Mouse (Mus musculus): ENCODE data around the gene Setd7. TPM values are rescaled to one million over a fixed set of nuclear protein-coding genes. Genes with fewer than 3 reads are reported as not detected.

Gene Setd7
- polyA plus RNA-seq, 2 experiments from 2014 or later = 9.6 to 10.3 TPM

DNA sequence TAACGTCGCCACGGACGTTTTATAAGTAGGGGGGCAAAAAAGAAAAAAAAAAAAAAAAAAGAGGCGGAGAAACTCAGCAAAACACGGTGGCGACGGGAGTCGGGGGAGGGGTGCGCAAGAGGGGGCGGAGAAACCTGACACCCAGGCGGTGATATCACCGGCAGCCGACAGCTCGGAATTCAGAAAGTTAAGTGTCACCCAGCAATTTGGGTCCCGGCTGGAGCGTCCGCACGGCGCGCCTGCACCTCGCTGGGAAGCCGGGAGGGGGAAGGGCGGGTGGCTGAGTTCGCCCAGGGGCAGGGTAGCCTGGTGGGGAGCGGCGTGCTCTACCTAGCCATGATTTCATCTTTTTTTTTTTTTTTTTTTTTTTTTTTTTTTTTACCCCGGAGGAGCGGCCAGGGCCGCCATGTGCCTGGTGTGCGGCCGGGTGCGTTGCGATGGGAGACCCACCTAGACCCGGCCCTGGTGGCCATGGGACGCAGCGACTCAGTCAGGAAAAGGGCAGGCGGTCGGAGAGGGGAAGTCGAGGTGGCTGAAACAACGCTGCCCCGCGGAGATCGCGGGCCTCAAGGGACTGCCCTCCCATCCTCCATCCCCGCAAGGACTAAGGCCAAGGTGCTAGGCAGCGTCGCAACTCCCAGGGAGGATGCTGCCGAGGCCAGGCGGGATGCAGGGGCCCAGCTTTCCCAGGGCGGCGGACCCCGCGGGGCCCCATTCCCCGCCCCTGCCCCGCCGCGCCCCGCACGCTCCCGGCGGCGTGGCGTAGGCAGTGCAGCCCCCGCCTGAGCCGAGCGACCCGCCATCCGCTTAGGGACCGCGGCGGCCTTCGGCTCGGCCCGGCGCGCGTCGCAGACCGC is 857 bp downstream of the Setd7 start:
- peak; percentile 52 for ATAC-seq

DNA sequence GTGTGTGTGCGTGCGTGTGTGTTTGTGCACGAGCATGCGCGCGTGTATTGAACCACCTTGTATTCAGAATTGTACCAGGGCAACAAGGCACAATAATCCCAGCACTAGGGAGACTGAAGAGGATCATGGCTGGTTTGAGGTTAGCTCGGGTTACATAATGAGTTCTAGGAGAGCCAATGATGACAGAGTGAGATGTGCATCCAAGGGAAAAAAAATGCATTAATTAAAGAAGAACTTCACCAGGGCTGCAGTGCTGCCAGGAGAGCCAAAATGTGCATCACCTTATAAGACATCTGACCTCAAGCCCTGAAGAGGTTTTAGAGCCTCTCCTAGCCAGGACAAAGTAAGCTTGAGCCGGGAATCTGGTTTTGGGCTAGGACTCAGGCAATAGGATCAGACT is 5.1 kb downstream of the Setd7 start:
- no peak for ATAC-seq

DNA sequence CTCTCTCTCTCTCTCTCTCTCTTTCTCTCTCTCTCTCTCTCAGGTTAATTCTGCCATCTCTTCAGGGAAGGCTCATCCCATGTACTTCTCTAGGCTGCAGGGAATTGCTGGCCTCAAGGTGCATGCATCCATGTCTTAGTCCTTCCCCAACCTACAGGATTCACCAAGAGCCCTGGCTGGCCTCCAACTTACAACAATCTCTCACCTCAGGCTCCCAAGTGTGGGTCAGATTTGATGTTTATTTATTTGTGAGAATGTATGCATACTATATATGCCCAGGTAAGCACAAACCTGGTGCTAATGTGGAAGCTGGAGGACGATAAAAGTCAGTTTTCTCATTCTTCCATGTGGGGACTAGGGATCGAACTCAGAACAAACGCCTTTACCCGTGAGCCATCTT is 5.8 kb downstream of the Setd7 start:
- no peak for ATAC-seq

DNA sequence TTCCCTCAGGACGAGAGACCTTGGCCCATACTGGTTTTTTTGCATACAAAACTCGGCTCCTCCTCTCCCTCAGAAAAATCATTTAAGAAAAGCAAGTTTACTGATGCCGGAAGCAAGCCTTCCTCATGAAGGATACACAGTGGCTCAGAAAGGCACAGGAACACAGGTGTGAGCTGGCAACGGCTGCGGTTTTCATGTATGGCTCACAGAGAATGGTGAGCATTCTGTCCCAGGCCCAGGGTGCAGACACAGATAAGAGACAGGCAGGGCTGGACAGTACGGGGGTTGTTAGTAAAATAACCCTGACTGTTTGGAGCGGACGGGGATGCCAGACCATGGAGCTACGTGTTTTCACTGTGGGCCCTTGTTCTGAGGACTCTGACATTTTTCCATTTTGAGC is 6.6 kb downstream of the Setd7 start:
- peak; percentile 62 for ATAC-seq

DNA sequence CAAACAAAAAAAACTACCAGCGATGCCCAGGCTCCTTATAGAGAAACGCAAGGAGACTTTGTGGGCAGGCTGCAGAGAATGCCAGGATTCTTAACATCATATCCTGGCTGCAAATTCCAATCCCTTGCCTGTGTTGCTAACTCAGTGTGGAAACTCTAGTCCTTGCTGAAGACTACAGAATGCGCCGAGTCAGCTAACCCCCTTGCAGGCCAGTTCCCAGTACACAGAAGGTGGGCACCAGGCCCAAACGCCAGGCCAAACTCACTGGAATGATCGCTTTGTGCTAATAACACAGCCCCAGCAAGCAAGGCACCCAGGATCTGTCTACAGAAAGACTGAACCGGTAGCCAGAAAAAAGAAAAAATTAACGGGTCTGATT is 7.2 kb downstream of the Setd7 start:
- peak; percentile 9 for ATAC-seq

DNA sequence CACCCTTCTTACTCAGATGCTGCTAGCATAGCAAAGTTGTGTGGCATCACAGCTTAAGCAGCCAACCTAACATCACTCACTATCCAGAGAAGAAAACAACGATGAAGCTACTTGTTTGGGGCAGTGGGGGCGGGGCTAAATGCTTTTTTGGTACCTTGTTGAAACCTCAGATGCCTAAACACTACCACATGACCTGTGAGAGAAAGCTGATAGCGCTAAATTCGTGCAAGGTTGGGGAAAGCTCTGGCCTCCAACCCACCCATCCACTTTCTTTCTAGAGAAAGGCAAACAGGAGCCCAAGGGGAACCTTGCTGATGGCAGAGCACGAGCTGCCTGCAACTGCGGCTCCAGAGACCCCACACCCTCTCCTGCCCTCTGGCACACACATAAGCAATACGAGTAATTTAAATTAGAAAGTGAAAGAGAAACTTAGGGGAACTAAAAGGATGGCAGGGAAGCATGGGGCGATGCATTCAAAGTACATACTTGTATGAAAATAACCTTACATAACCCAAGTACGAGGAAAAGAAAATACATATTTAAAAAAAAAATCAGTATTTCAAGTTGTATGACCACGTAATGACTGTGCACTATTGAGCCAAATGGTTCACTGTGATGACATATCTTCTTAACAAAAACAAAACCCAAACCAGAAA is 7.7 kb downstream of the Setd7 start:
- ATAC-seq = peak; percentile 83

DNA sequence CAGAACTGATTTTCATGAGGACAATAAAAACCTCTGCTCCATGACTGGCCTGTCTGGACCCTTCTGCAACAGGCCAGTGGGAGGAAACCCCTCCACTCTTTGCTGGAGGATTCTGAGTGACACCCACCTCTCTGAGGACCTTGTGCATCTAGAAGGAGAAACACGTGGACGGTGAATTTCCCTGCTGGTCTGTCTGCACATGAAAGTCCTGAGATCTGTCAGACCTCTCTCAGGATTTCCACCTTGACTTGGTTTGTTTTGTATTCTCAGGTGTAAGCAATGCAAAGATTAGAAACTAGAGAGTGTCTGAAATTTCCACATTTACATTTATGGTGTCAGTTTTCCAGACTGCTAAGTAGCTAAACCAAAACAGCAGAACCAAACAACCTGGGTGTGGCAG is 8.5 kb downstream of the Setd7 start:
- no peak for ATAC-seq

DNA sequence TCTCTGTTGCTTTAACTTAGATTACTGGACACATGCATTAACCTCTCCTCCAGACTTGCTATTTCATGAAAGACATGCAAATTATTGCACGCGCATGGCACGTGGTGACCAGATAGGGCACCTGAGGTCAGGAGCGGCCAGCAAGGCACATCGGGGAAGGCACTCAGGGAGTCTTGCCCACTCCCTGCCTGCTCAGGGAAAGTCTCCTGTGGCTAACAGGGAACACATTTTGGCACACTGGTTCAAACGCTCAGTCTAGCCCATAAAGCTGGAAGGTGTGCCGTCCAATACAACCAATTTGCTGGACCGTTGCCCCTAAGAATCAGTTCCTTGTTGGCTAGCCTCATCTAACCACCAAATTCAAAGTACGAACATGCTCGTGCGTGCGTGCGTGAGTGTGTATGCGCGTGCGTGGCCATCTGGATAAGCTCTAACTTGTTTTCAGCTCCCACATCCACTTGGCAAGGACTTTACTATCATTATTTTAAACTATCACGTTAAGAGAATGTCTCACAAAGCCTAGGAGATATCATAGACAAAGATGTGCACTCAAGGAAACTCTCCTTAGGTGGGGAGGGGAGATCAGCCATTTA is 11.6 kb downstream of the Setd7 start:
- ATAC-seq = no peak

DNA sequence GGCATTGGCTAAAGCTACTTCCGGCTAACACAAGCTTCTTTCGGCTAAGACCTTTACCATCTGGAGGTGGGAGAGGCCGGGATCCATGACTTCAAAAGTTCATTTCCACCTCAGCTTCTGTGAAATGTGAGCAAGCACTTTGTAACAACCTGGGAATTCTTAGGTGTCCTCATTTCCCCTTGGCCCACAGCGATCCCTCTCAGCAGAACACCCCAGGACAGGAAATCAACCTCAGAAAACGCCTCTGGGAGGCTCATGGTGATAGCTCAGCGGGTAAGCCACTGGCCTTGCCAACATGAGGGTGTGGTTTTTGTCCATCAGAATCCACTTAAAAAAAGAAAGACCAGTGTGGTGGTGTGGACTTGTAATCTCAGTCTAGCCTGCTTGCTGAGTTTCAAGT is 13.1 kb downstream of the Setd7 start:
- no peak for ATAC-seq

DNA sequence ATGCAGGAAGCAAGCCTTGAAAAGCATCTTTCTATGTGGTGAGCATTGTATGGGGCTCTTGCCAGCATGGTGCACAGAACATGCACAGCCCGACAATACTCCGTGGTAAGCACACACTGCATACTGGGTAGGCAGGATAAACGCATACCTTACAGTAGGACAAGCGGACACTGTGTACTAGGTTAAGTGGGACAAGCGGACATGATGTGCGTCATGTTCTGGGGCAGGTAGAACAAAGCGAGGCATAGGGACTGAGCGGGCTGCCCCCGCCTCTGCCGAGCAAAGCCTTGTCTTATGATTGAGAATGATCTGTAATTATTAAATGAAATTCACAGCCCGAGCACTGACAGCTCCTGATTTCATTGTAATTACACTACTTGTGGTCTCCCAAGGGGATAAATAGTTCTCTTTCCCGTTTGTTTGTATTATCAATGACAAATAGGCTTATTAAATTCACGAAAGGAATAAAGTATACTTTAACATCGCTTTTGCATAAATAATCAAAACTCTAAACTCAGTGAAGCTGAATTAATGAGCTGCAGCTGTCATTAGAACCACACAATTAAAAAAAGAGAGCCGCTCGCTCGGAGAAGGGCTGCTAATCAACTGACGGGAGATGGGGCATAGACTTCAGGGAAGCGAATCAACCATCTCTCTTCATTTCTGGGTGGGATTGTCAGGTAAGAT is 16.1 kb downstream of the Setd7 start:
- no peak for ATAC-seq

DNA sequence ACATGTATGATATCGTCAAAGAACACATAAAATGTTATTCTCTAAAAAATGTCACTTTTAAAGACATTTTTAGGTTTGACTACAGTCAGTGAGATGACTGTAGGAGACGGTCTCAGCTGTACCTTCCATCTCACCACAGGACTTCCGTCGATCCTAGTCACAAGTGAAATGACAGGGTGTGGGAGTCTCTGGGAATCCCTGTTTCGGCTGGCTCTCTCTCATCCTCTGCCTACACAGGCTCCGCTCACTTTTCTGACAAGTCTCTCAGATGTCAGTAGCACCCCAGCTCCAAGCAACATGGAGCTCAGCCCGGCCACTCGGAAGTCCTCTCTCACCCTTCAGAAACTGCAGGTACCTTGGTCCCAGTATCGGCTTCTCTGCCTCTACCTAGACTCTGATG is 20.0 kb downstream of the Setd7 start:
- no peak for ATAC-seq

DNA sequence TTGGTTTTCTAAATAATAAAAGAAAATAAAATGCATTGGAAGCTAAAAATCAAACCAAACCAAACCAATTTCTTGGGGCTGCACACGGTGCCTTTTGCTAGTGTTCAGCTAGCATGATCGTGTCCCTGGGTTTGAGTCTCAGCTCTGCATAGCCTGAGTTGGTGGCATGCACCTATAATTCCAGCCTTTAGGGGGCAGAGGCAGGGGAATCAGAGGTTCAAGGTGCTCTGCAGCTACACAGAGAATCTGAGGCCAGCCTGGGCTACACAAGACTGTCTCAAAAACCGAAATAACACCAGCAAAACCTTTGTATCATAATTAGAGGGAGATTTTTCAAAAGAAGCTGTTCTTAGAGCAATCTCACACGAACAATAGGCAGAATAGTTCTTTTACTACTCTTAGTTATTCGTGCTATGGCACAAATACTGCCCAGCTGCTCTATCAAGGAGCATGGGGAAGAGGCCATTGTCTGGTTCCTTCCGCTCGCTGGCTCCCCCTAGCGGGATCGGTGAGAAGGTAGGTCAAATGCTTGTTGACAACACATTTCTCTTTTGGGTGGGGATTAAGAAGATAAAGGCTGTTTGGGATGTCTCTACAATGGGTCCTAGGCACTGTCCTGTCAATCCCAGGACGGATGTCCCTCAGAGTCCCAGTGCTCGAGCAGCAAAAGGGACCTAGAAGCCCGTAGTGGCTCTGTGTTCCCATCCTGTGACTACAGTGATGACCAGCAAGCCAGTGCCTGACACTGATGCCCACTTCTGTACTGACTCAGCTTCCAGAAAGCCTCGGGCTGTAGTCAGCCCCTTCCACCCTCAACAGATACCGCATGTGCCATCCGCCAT is 20.9 kb downstream of the Setd7 start:
- peak; percentile 89 for ATAC-seq

DNA sequence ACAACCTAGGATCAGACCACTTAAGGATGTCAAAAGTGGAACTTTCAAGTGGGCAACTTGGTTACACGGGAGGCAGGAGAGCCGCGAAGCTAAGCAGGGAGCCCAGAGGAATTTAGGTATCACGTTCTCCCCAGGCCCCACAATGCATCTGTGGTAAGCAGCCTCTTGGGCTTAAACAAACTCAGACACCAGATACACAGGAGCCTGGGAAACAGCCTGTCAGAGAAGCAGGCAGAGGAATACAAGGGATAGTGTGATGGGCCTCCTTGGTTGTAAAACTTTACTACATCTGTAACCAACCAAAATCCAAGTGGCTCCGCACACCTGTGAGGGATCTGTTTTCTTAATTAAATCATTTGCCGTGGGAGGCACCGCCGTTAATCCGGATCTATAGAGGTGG is 26.7 kb downstream of the Setd7 start:
- no peak for ATAC-seq

DNA sequence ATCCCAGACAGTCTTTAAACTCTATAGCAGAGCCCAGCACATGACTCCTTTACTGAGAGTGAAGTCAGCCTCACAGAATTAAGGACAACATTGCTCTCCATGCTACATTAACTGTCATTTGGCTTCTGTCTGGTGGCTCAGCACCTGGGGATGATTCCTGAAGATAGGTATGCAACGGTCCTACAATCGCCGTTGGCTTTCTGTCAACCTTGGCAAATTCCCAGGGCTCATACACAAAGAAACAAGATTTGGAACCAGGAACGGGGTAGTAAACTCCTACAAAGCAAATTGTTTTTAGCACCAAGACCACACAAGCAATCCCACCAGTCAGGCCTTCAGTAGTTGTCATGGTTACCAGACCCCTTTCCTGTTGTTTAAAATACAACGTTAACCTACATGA is 27.1 kb downstream of the Setd7 start:
- no peak for ATAC-seq

DNA sequence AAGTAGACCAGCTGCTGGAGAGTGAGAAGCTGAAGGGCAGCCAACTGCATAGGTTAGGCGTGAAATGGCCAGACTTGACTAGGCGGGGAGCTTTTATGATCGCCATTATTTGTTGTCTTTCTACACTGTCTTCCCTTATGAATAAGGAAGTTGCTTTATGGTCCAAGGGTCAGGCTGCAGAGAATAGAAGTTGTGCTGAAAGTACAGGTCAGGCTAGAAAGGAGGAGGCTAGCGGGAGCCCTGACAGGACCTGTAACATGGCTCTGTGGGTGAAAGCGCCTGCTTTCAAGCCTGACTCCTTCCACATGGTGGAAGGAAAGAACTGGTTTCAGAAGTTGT is 28.4 kb downstream of the Setd7 start:
- ATAC-seq = no peak

DNA sequence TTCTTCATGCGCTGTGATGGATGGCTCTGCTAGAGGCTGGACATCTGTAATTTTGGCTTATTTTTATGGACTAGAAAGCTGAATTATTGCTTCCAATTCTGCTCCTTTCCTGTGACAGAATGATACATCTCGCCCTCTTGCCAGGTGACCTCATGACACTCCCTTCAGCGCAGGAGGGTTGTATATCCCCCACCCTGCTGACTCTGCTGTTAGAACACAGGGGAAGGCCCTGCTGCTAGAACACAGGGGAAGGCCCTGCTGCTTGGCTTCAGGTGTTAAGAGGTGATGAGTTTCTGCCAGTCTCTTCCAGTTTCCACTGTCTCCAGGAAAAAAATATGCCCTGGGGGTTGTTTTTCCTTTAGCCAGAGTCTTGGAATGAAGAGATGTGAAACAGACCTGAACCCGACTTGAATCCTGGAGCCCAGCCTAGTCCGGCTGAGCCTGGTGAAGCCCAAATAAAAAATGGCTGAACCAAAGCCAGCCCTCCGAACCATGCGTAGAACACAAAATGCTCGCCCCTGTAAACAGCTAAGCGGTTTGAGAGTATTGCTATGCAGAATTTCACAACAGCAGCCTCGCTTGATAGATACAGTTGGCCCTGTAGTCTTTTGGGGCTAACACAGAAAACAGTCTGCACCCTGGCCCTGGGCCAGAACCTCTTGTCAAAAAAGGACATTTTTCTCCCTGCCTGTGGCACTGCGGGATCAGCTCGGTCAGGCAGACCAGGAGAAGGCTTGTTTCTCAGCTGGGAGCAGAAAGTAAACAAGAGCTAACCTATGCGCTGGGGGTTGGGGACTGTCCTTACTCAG is 29.0 kb downstream of the Setd7 start:
- ATAC-seq = no peak

DNA sequence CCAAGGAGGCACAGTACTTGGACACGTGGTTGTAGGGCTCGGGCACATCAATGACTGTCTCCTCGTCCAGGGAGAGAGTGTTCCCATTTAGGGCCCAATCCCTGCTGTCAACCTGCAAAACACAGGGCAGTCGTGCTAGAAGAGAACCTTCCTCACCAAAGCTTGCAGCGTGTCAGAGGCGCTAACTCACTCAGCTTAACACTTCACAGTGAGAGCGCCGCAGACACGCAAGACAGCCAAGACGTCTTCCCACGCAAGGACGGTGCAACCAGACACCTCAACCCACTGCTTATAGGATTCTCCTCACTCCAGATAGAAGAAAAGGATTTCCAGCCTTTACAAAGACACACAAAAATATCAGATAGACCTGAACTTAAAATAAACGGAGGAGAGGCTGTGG is 33.8 kb downstream of the Setd7 start:
- ATAC-seq = no peak

DNA sequence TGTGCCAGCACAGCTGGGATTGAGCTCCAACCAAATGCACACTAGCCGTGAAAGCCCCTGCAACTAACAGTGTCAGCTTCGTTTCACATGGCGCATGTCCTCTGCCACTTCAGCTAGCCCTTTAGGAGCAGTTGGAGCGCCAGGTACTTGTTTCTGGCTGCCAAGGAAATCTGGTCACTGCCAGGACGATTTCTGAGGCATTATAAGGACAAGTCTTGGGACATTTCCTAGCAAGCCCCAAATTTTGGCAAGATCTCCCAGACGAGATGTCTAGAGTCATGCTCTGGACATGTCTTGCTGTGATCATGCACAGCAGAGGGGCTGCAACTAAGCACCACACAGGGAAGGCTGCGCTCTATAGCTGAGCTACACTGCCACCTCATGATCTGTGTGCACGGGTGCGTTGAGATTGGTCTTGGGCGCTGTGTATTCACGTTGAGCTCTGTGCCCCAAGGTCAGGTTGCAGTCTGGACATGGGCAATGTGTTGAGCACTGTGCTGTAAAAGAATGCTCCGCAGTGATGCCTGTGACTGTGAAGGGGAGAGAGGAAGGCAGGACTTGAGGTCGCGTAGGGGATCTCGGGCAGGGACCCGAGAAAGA is 35.4 kb downstream of the Setd7 start:
- no peak for ATAC-seq

DNA sequence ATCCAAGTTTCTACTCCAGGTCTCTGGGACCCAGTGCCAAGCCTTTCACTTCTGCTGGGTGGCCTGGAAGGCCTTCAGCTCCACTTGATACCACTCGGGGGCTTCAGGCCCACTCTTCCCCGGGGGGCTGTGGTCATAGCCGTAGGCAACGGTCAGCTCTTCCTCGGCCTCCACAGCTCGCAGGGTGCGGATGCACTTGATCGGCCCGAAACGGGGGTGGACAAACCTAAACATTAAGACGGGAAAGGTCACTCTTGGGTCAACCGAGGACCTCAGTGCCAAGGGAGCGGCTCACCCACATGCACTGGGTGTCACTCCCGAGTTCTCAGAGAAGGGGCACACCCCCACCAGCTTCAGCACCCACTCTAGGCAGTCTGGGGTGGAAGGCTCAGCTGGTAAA is 39.4 kb downstream of the Setd7 start:
- no peak for ATAC-seq

DNA sequence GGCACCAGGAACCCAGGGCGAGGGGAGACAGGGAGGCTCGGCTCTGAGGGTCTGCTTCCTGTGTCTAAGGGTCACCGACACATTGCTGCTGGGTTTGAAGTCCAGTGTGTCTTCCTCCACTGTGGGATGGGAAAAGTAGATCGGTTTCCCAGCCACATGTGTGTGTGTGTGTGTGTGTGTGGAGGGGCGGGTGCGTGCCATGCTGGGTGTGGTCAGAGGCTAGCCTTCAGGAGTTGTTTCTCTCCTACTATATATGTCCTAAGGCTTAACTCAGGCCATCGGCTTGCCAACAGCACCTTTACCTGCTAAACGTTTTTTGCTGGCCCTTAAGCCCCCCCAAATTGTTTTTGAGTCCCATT is 41.9 kb downstream of the Setd7 start:
- no peak for ATAC-seq
